Mouse (Mus musculus): ENCODE data around the gene Srek1ip1. TPM values are rescaled to one million over a fixed set of nuclear protein-coding genes. Genes with fewer than 3 reads are reported as not detected.
A peak's percentile ranks its signal among the peaks of the same experiment; 100 is the strongest.

The Srek1ip1 gene
- total RNA-seq (2014; rRNA removed; ENCODE audit: low replicate concordance) = 8.1 and 20.3 TPM in 2 replicates
- polyA plus RNA-seq (2015; fragmentation: Nextera tagmentation; extraction: Ambion mirVana) = 18.8 and 19.7 TPM in 2 replicates

DNA sequence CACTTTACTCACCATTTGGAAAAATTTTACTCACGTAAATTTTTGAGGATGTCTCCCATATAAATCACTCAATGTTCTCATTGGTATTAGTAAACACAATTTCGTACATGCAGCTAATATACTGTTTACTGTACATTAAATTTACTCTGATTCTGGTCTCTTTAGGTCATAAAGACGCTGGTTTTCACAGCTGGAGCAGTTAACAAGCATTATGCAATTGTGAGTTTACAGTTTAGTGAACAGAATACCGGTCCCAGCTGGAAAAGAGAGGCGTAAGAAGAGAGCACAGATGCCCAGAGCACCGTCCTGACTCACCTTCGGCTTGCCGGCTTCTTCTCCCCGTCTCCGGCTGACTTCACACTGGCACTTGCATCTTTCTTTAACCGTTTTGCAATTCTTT lies at the start of gene Srek1ip1:
Gene Srek1ip1 (plus strand): TSS at position 301 of the 400 bp plus-strand sequence.
- 90% methylated on average over 11 of the region's 11 CpGs for WGBS

DNA sequence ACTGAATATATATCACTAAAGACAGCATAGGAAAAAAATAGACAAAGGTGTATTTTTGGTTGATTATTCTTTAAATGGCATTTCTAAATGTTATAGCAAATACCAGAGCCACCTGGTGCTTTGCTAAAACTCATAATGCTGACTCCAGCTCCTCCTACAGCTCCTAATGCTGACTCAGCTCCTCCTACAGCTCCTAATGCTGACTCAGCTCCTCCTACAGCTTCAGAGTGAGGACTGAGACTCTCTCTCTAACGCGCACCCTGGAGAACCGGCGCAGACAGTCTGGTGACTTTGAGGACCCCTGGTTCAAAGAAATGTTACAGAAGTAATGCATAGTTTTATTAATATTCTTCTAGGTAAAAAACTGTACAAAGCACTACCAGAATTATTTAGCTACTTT lies 49.4 kb upstream of the Srek1ip1 start:
- WGBS = 90% methylated on average over 4 of the region's 4 CpGs
- no peak for ATAC-seq (ENCODE audit: insufficient read depth, low read depth)

More for the DNA sequence above, at the start of gene Srek1ip1:
- H3K9ac ChIP-seq (replicated peaks; ENCODE audit: low read depth, low read length) = no peak within 1 kb of the TSS
- no peaks in the 10 kb centered on the region for H3K4me1 ChIP-seq (ENCODE audit: control insufficient read depth, insufficient read depth)
- H3K27me3 ChIP-seq (ENCODE audit: control insufficient read depth, insufficient read depth, low read length) = no peaks in the 10 kb centered on the region
- H3K27ac ChIP-seq (ENCODE audit: low read depth) = no peak within 1 kb of the TSS
- no peaks in the 10 kb centered on the region for H3K9me3 ChIP-seq (replicated peaks; ENCODE audit: control insufficient read depth, low read length)
- ATAC-seq (ENCODE audit: insufficient read depth, low read depth) = no peak
- H3K4me3 ChIP-seq (ENCODE audit: low read depth, low read length) = no peak within 1 kb of the TSS
- DNase-seq (ENCODE audit: low spot score) = no peak
- peaks cover 22% of the 10 kb centered on the region for H3K36me3 ChIP-seq (replicated peaks; ENCODE audit: control insufficient read depth, insufficient read depth, low read length)
- no peak for TF ChIP-seq EP300 (IDR thresholded peaks at IDR 0.05; ENCODE audit: low read depth)
- no peak for TF ChIP-seq CTCF (IDR thresholded peaks at IDR 0.05; ENCODE audit: low read depth)
- H3K4me2 ChIP-seq (ENCODE audit: low read depth, low read length) = no peak within 1 kb of the TSS

DNA sequence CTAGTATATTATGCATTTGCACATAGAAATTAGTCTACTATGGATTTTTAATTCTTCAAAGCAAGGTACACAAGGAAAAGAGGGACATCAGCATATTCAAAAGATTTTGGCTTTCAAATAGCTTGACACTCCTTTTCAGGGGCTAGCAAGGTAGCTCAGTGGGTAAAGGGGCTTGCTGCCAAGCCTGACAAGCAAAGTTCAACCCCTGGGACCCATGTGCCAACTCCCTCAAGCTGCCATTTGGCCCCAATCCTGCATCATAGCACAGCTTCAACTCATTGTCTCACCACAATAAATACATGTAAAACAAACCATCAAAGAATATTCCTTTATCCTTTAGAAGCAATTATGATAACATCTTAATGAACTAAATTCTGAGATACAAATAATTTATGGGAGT lies 45.3 kb upstream of the Srek1ip1 start:
- Histone ChIP-seq H3K36me3 (replicated peaks; ENCODE audit: control insufficient read depth, insufficient read depth, low read length) (no peaks in the 10 kb centered on the region), H3K9me3 (replicated peaks; ENCODE audit: control insufficient read depth, low read length) (no peaks in the 10 kb centered on the region), H3K4me1 (ENCODE audit: control insufficient read depth, insufficient read depth) (no peaks in the 10 kb centered on the region; the same call in 1 of the 2 replicates), H3K27ac (ENCODE audit: low read depth) (no peak overlapping the region), H3K4me3 (ENCODE audit: low read depth, low read length) (no peak overlapping the region), H3K4me2 (ENCODE audit: low read depth, low read length) (no peak overlapping the region), H3K27me3 (ENCODE audit: control insufficient read depth, insufficient read depth, low read length) (no peaks in the 10 kb centered on the region), H3K9ac (replicated peaks; ENCODE audit: low read depth, low read length) (no peak overlapping the region)
- ATAC-seq (ENCODE audit: insufficient read depth, low read depth) (no peak), DNase-seq (ENCODE audit: low spot score) (no peak)
- no peak for TF ChIP-seq EP300 (IDR thresholded peaks at IDR 0.05; ENCODE audit: low read depth)
- TF ChIP-seq CTCF (IDR thresholded peaks at IDR 0.05; ENCODE audit: low read depth) = no peak

More for the DNA sequence above, 49.4 kb upstream of the Srek1ip1 start:
- Histone ChIP-seq H3K36me3 (replicated peaks; ENCODE audit: control insufficient read depth, insufficient read depth, low read length) (no peaks in the 10 kb centered on the region), H3K4me1 (ENCODE audit: control insufficient read depth, insufficient read depth) (no peaks in the 10 kb centered on the region), H3K27ac (ENCODE audit: low read depth) (no peak overlapping the region), H3K4me3 (ENCODE audit: low read depth, low read length) (no peak overlapping the region), H3K9me3 (replicated peaks; ENCODE audit: control insufficient read depth, low read length) (no peaks in the 10 kb centered on the region), H3K9ac (replicated peaks; ENCODE audit: low read depth, low read length) (no peak overlapping the region), H3K4me2 (ENCODE audit: low read depth, low read length) (no peak overlapping the region), H3K27me3 (ENCODE audit: control insufficient read depth, insufficient read depth, low read length) (no peaks in the 10 kb centered on the region)
- DNase-seq (ENCODE audit: low spot score) = no peak
- TF ChIP-seq CTCF (IDR thresholded peaks at IDR 0.05; ENCODE audit: low read depth) = no peak
- no peak for TF ChIP-seq EP300 (IDR thresholded peaks at IDR 0.05; ENCODE audit: low read depth)

DNA sequence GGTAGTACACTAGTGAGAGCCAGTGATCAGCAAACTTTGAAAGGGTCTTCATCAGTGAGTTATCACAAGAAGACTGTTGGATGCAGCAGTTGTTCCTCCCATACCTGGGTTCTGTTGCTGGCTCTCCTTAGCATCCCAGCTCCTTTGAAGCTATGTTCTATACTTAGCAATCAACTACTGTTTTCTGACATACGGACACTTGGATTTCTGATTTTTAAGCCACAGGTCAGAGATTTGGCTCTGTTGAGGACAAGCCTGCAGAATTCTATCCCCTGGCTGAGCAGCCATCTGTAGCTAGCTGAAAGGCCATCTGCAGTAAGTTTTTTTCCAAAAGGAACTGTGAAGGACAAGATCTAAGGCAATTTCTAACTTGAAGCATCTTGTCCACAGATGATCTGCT lies 32.9 kb upstream of the Srek1ip1 start:
- ATAC-seq (ENCODE audit: insufficient read depth, low read depth) = no peak
- DNase-seq (ENCODE audit: low spot score) = no peak
- 88% methylated on average over 1 of the region's 1 CpGs for WGBS
- Histone ChIP-seq H3K4me1 (ENCODE audit: control insufficient read depth, insufficient read depth) (peaks cover under 1% of the 10 kb centered on the region; the same call in 1 of the 2 replicates), H3K4me2 (ENCODE audit: low read depth, low read length) (no peak overlapping the region), H3K27ac (ENCODE audit: low read depth) (no peak overlapping the region), H3K9me3 (replicated peaks; ENCODE audit: control insufficient read depth, low read length) (no peaks in the 10 kb centered on the region), H3K36me3 (replicated peaks; ENCODE audit: control insufficient read depth, insufficient read depth, low read length) (no peaks in the 10 kb centered on the region), H3K27me3 (ENCODE audit: control insufficient read depth, insufficient read depth, low read length) (no peaks in the 10 kb centered on the region), H3K9ac (replicated peaks; ENCODE audit: low read depth, low read length) (no peak overlapping the region), H3K4me3 (ENCODE audit: low read depth, low read length) (no peak overlapping the region)
- no peak for TF ChIP-seq CTCF (IDR thresholded peaks at IDR 0.05; ENCODE audit: low read depth)
- no peak for TF ChIP-seq EP300 (IDR thresholded peaks at IDR 0.05; ENCODE audit: low read depth)

DNA sequence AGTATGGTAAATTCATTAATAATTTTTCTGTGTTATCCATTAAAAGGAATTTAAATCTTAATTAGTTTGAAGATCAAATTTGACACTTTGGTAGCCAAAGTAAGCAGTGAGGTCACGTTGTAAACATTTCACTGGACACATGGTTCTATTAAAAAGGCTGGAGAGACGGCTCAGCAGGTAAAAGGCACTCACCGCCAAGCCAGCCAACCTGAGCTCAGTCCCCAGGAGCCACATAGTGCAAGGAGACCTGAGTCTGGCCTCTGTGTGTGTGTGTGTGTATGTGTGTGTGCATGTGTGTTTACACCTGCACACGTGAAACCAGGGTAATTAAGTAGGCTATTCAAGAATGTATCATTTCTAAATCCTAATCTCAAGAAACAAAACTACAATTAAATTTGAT lies 29.9 kb upstream of the Srek1ip1 start:
- 93% methylated on average over 4 of the region's 4 CpGs for WGBS

DNA sequence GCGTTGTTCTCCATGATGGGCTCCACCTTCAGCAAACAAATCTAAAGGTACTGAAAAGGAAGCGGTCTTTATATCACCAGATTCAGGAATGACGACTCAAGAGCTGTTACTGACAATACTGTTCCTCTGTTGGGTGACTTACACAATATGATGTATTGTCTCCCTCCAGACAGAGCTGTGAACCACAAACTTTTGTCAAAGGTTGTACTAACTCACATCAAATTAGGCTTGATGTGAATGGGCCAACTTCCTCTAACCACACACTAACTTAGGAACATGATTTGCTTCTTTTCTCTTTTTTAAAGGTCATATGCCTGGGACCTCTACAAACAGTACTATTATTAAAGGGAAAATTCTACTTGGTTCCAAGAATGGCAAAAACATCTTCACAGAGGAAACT lies 29.1 kb upstream of the Srek1ip1 start:
- no peaks in the 10 kb centered on the region for H3K4me1 ChIP-seq (ENCODE audit: control insufficient read depth, insufficient read depth)
- H3K4me2 ChIP-seq (ENCODE audit: low read depth, low read length) = no peak overlapping the region
- no peak overlapping the region for H3K4me3 ChIP-seq (ENCODE audit: low read depth, low read length)
- TF ChIP-seq EP300 (IDR thresholded peaks at IDR 0.05; ENCODE audit: low read depth) (no peak), CTCF (IDR thresholded peaks at IDR 0.05; ENCODE audit: low read depth) (no peak)
- no peaks in the 10 kb centered on the region for H3K36me3 ChIP-seq (replicated peaks; ENCODE audit: control insufficient read depth, insufficient read depth, low read length)
- no peaks in the 10 kb centered on the region for H3K9me3 ChIP-seq (replicated peaks; ENCODE audit: control insufficient read depth, low read length)
- DNase-seq (ENCODE audit: low spot score) (no peak), ATAC-seq (ENCODE audit: insufficient read depth, low read depth) (no peak)
- 71% methylated on average over 3 of the region's 3 CpGs for WGBS
- H3K27ac ChIP-seq (ENCODE audit: low read depth) = peak overlapping the region; percentile 52; the same call in 1 of the 2 replicates
- no peaks in the 10 kb centered on the region for H3K27me3 ChIP-seq (ENCODE audit: control insufficient read depth, insufficient read depth, low read length)
- H3K9ac ChIP-seq (replicated peaks; ENCODE audit: low read depth, low read length) = no peak overlapping the region

More for the DNA sequence above, 29.9 kb upstream of the Srek1ip1 start:
- no peak overlapping the region for H3K4me3 ChIP-seq (ENCODE audit: low read depth, low read length)
- no peak for DNase-seq (ENCODE audit: low spot score)
- H3K9ac ChIP-seq (replicated peaks; ENCODE audit: low read depth, low read length) = no peak overlapping the region
- H3K27me3 ChIP-seq (ENCODE audit: control insufficient read depth, insufficient read depth, low read length) = no peaks in the 10 kb centered on the region
- no peak overlapping the region for H3K4me2 ChIP-seq (ENCODE audit: low read depth, low read length)
- H3K9me3 ChIP-seq (replicated peaks; ENCODE audit: control insufficient read depth, low read length) = no peaks in the 10 kb centered on the region
- H3K36me3 ChIP-seq (replicated peaks; ENCODE audit: control insufficient read depth, insufficient read depth, low read length) = no peaks in the 10 kb centered on the region
- no peak for ATAC-seq (ENCODE audit: insufficient read depth, low read depth)
- H3K27ac ChIP-seq (ENCODE audit: low read depth) = no peak overlapping the region
- TF ChIP-seq CTCF (IDR thresholded peaks at IDR 0.05; ENCODE audit: low read depth) = no peak
- no peak for TF ChIP-seq EP300 (IDR thresholded peaks at IDR 0.05; ENCODE audit: low read depth)
- H3K4me1 ChIP-seq (ENCODE audit: control insufficient read depth, insufficient read depth) = no peaks in the 10 kb centered on the region
